8 mouse cellular contexts compared by ENCODE assay signal in the genomic region with DNA sequence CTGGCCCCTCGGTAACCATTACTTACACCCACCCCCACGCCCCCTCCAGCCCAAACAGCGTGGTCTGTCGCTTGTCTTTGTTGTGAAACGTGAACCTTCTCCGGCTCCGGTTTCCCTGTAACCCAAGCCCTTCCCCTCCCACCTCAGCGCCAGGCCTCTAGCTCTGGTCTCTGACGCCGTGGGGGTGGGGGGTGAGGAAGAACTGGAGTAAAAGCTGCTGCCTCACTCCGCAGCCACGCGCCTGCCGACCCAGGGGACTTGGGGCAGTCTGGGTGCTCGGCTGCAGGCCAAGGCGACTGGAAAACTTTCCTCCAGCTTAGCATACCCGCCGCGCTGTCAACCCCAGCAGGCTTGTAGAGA. TPM values are rescaled to one million over a fixed set of nuclear protein-coding genes. Genes with fewer than 3 reads are reported as not detected.
DNase-seq lines count a peak whose midpoint lies in the region; ATAC-seq lines count a peak whose summit lies in the region.

No protein-coding gene starts in this region.

- peaks cover 37% of the 10 kb centered on the region for H3K4me1 ChIP-seq in heart, embryonic 11.5 days (ENCODE audit: control insufficient read depth, insufficient read depth, low read length)
- H3K4me1 ChIP-seq in kidney, embryonic 15.5 days, result peaks cover 50% of the 10 kb centered on the region
- peaks cover 35% of the 10 kb centered on the region for H3K4me1 ChIP-seq in stomach, embryonic 15.5 days

- 0 out of 2 replicates have a peak, but pooled peaks cover 8% of the 10 kb centered on the region for H3K36me3 ChIP-seq in heart, embryonic 11.5 days (ENCODE audit: control insufficient read depth, insufficient read depth, low read length)
- H3K36me3 ChIP-seq in kidney, embryonic 15.5 days, result peaks cover 28% of the 10 kb centered on the region
- H3K36me3 ChIP-seq in stomach, embryonic 15.5 days, result no peaks in the 10 kb centered on the region

- ATAC-seq in heart, embryonic 11.5 days (replicated peaks; ENCODE audit: insufficient number of reproducible peaks, low FRiP score, low TSS enrichment), result no peak; the same call in 1 of the 2 replicates
- ATAC-seq in kidney, embryonic 15.5 days (replicated peaks; ENCODE audit: low FRiP score), result peak; percentile 19
- ATAC-seq in stomach, embryonic 15.5 days (ENCODE audit: insufficient read depth, low FRiP score, low read depth), result peak; percentile 3; the same call in 1 of the 2 replicates

- WGBS in heart, embryonic 11.5 days (ENCODE audit: insufficient replicate concordance), result under 1% methylated on average over 19 of the region's 19 CpGs
- under 1% methylated on average over 19 of the region's 19 CpGs for WGBS in kidney, embryonic 15.5 days
- 0% methylated on average over 19 of the region's 19 CpGs for WGBS in stomach, embryonic 15.5 days

- peak overlapping the region; percentile 92 for H3K9ac ChIP-seq in heart, embryonic 11.5 days (ENCODE audit: low read depth, low read length)
- H3K9ac ChIP-seq in kidney, embryonic 15.5 days, result peak overlapping the region; percentile 93
- H3K9ac ChIP-seq in stomach, embryonic 15.5 days, result peak overlapping the region; percentile 81; the same call in 1 of the 2 replicates

- H3K27me3 ChIP-seq in heart, embryonic 11.5 days (ENCODE audit: control insufficient read depth, insufficient read depth, low read length), result peaks cover 6% of the 10 kb centered on the region; the same call in 1 of the 2 replicates
- 0 out of 2 replicates have a peak, but pooled peaks cover 8% of the 10 kb centered on the region for H3K27me3 ChIP-seq in kidney, embryonic 15.5 days
- H3K27me3 ChIP-seq in stomach, embryonic 15.5 days (replicated peaks), result no peaks in the 10 kb centered on the region

- peak; percentile 74 for DNase-seq in ovary, adult 18-20 months (ENCODE audit: low spot score)
- DNase-seq in ovary, postnatal 10 days (ENCODE audit: low spot score), result no peak
- DNase-seq in embryo, embryonic 11.5 days (ENCODE audit: low read depth, low spot score), result peak; percentile 82
- DNase-seq in lung, postnatal 10 days, result peak; percentile 87
- no peak for DNase-seq in frontal cortex, postnatal 14 days (ENCODE audit: low spot score in 2 of 2)

- peak overlapping the region; percentile 98 for H3K27ac ChIP-seq in heart, embryonic 11.5 days (ENCODE audit: low read depth, low read length)
- H3K27ac ChIP-seq in kidney, embryonic 15.5 days, result peak overlapping the region; percentile 99
- peak overlapping the region; percentile 98 for H3K27ac ChIP-seq in stomach, embryonic 15.5 days

- peak overlapping the region; percentile 78 for H3K4me3 ChIP-seq in heart, embryonic 11.5 days (ENCODE audit: low read depth, low read length)
- peak overlapping the region; percentile 85 for H3K4me3 ChIP-seq in kidney, embryonic 15.5 days (replicated peaks)
- peak overlapping the region; percentile 73 for H3K4me3 ChIP-seq in stomach, embryonic 15.5 days (replicated peaks)

- H3K9me3 ChIP-seq in heart, embryonic 11.5 days (replicated peaks; ENCODE audit: control insufficient read depth, low read length), result no peaks in the 10 kb centered on the region
- H3K9me3 ChIP-seq in kidney, embryonic 15.5 days (replicated peaks), result no peaks in the 10 kb centered on the region
- H3K9me3 ChIP-seq in stomach, embryonic 15.5 days, result no peaks in the 10 kb centered on the region

- peak overlapping the region; percentile 96 for H3K4me2 ChIP-seq in heart, embryonic 11.5 days
- H3K4me2 ChIP-seq in kidney, embryonic 15.5 days, result peak overlapping the region; percentile 95
- H3K4me2 ChIP-seq in stomach, embryonic 15.5 days, result peak overlapping the region; percentile 85

RNA-seq across cellular contexts. Expression of gene Six5, which starts 1.3 kb away (rescaled TPM):
- 6.6 and 6.9 TPM in 2 replicates for polyA plus RNA-seq in heart, embryonic 11.5 days (2014; fragmentation: Nextera tagmentation; extraction: Ambion mirVana)
- polyA plus RNA-seq in kidney, embryonic 15.5 days (2015; fragmentation: Nextera tagmentation; extraction: Ambion mirVana), result 8.0 and 10.1 TPM in 2 replicates
- polyA plus RNA-seq in stomach, embryonic 15.5 days (2015; fragmentation: Nextera tagmentation; extraction: Ambion mirVana), result 10.8 and 12.1 TPM in 2 replicates

RNA-seq across cellular contexts. Expression of gene Dmpk, which starts 12.1 kb away (rescaled TPM):
- 17.0 and 17.7 TPM in 2 replicates for polyA plus RNA-seq in heart, embryonic 11.5 days (2014; fragmentation: Nextera tagmentation; extraction: Ambion mirVana)
- 18.1 and 24.7 TPM in 2 replicates for polyA plus RNA-seq in kidney, embryonic 15.5 days (2015; fragmentation: Nextera tagmentation; extraction: Ambion mirVana)
- polyA plus RNA-seq in stomach, embryonic 15.5 days (2015; fragmentation: Nextera tagmentation; extraction: Ambion mirVana), result 73.9 and 77.2 TPM in 2 replicates

RNA-seq across cellular contexts. Expression of gene Dmwd, which starts 19.7 kb away (rescaled TPM):
- 15.2 and 16.2 TPM in 2 replicates for polyA plus RNA-seq in heart, embryonic 11.5 days (2014; fragmentation: Nextera tagmentation; extraction: Ambion mirVana)
- polyA plus RNA-seq in kidney, embryonic 15.5 days (2015; fragmentation: Nextera tagmentation; extraction: Ambion mirVana), result 15.4 and 18.7 TPM in 2 replicates
- polyA plus RNA-seq in stomach, embryonic 15.5 days (2015; fragmentation: Nextera tagmentation; extraction: Ambion mirVana), result 13.7 and 15.1 TPM in 2 replicates

RNA-seq across cellular contexts. Expression of gene Gm4969, which starts 22.4 kb away (rescaled TPM):
- polyA plus RNA-seq in heart, embryonic 11.5 days (2014; fragmentation: Nextera tagmentation; extraction: Ambion mirVana), result 2.2 and 2.7 TPM in 2 replicates
- polyA plus RNA-seq in kidney, embryonic 15.5 days (2015; fragmentation: Nextera tagmentation; extraction: Ambion mirVana), result 2.9 and 3.4 TPM in 2 replicates
- polyA plus RNA-seq in stomach, embryonic 15.5 days (2015; fragmentation: Nextera tagmentation; extraction: Ambion mirVana), result 2.8 and 3.2 TPM in 2 replicates

RNA-seq across cellular contexts. Expression of gene Fbxo46, which starts 23.9 kb away (rescaled TPM):
- polyA plus RNA-seq in heart, embryonic 11.5 days (2014; fragmentation: Nextera tagmentation; extraction: Ambion mirVana), result 6.3 and 6.4 TPM in 2 replicates
- 16.1 and 16.3 TPM in 2 replicates for polyA plus RNA-seq in kidney, embryonic 15.5 days (2015; fragmentation: Nextera tagmentation; extraction: Ambion mirVana)
- polyA plus RNA-seq in stomach, embryonic 15.5 days (2015; fragmentation: Nextera tagmentation; extraction: Ambion mirVana), result 11.6 and 12.8 TPM in 2 replicates

Comparison
In these comparisons a context has a peak if more than half of its experiments do, and no peak if none do; other contexts are left out.
1. DNase-seq: peak in ovary, adult 18-20 months (single experiment), embryo, embryonic 11.5 days (single experiment) and lung, postnatal 10 days (single experiment); none in ovary, postnatal 10 days (single experiment) and frontal cortex, postnatal 14 days (0 of 2).
2. Peak in every context shown above with its lines, with median percentiles within 50 percentile points of each other: H3K27ac ChIP-seq, H3K4me2 ChIP-seq, H3K4me3 ChIP-seq and H3K9ac ChIP-seq.